Mouse (Mus musculus) C3H10T1/2 (cell line): ENCODE results near the gene Grid2. TPM values are rescaled to one million over a fixed set of nuclear protein-coding genes. Genes with fewer than 3 reads are reported as not detected.

Source experiments
- polyA plus RNA-seq, 2 experiments: library from polyadenylated mRNA; unstranded; fragments of >200 nt; fragmentation: generic; extraction: Trizol; gene quantifications; one replicate each; pipeline ENCODE4 v1.2.1; 2012; ENCODE audit warnings: missing spikeins in 2 of 2

Gene Grid2
- under 1 TPM in 1 of 2 experiments, not detected in 1; 0.01 TPM for polyA plus RNA-seq

DNA sequence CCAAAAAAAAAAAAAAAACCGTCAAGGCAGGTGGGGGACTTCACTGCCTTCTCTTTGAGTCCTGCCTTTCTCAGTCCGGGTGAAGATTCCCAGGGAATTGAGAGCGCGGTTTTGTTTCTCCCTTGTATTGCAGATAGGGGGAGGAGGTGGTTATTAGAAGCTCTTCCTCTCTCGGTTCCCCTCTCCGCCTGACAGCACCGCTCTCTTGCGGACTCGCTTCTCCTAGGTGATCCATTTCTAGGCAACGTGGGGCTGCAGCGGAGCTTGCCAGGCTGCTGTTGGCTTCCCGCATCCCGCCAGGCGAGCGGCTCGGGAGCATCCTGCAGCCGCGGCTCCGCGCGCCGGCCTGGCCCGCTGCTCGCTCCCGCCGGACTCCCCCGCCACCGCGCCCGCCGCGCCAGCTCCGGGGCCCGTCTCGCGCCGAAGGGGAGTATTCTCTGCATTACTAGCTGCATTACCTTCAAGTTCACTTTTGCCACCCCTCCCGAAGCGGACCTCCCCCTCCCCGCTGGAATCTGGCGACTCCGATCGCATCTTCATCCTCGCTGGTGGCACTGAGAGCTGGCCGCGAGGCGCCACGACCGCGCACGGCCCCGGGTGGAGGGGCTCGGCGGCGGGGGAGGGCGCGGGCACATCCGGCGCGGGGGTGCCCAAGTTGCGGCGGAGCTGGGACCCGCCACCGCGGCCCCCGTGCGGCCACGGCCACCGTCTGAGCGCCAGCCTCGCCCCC lies at the start of gene Grid2:
TSS of gene Grid2 (plus strand) at position 51 of the 730 bp plus-strand sequence.

DNA sequence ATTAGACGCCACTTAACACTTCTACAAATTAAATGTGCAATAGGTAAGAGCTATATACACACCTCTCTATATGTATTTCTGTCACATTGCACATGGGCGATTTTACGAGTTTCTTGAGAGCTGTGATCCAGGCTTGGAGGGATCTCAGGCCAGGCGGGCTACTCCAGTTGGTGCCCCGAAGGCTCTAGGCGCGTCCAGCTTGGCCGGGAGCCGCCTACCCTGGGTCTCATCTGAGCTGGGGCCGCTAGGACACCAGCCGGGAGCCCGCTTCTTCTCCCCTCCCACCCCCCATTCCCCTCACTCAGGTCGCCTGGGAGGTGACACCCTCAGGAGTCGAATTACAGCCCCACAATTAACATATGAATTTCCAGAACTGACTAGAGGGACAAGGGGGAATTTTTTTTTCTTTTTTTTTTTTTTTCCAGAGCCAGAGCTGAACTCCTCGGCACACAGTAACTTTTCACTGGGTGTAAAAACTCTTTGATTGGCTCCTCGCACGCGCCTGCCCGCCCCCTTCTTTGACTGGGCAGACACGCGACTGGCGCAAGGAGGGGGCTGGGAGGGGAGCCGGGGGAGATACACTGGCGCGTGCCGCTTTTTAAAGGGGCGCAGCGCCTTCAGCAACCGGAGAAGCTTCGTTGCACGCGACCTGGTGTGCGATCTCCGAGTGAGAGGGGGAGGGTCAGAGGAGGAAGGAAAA lies 1473.0 kb downstream of the Grid2 start, which contains the start of gene Atoh1:
TSS of gene Atoh1 (plus strand) at position 627 of the 700 bp plus-strand sequence.

